Mouse (Mus musculus) C2C12 (cell line): ENCODE data around the gene Cnga4.

Source experiments
- CTCF ChIP-seq: IDR thresholded peaks from one replicate; pipeline ENCODE4 v1.5.1; 2011; ENCODE audit not compliant: control insufficient read depth, insufficient read depth, insufficient read length
- MAX ChIP-seq: IDR thresholded peaks from one replicate; pipeline ENCODE4 v1.6.1; 2011; ENCODE audit warnings: mild to moderate bottlenecking, control low read depth
- MYOD1 ChIP-seq: IDR thresholded peaks from one replicate; pipeline ENCODE4 v1.6.1; 2011; ENCODE audit warnings: low read depth; ENCODE audit not compliant: control insufficient read depth, insufficient read length

DNA sequence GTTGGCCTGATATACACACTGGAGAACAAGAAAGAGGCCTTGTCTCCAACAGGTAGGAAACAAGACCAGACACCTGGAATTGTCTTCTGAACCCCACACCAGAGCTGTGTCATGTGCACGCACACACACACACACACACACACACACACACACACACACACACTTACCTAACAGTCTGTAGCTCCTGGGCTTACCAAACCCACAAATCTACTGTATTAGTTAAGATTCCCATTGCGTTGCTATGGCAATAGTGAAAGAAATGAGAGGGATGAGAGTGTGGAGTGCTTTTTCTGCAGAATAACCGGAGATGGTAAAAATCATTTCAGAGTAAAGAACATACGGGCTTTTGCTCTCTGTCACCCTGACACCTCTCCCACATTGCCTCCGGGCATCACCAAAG lies 13.7 kb downstream of the Cnga4 start:
- no peak for TF ChIP-seq CTCF
- no peak for TF ChIP-seq MAX
- TF ChIP-seq MYOD1: no peak
